Mouse (Mus musculus) liver, postnatal 0 days (tissue): Measurements from ENCODE around the gene Apln.

ENCODE experiments used
- CTCF ChIP-seq: sonication (generic); IDR thresholded peaks from 2 replicates; pipeline ENCODE4 v1.5.1; 2016; ENCODE audit warnings: antibody characterized with exemption, low read depth
- EP300 ChIP-seq: IDR thresholded peaks from 2 replicates; pipeline ENCODE4 v1.6.1; 2016; ENCODE audit warnings: antibody characterized with exemption, low read depth, mild to moderate bottlenecking

DNA sequence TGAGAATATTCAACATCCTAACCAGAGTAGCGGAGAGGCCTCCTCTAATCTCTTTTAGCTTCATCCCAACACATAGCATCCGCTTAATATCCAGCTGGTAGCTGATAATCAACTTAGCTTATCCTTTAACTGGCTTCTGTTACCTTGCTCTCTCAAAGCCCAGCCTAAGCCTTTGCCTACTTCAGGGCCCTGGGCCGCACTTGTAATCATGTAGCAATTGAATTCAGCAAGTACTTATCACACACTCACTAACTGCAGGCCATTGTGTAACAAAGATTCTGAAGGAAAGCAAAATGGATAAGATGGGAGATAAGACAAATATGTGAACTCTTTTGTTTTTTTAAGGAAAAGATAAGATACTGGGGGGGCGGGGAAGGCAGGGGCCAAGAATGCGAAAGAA, 57.6 kb downstream of the Apln start:
- TF ChIP-seq CTCF = no peak
- no peak for TF ChIP-seq EP300
